Mouse (Mus musculus): ENCODE results near the gene Ubash3b.

Ubash3b gene

DNA sequence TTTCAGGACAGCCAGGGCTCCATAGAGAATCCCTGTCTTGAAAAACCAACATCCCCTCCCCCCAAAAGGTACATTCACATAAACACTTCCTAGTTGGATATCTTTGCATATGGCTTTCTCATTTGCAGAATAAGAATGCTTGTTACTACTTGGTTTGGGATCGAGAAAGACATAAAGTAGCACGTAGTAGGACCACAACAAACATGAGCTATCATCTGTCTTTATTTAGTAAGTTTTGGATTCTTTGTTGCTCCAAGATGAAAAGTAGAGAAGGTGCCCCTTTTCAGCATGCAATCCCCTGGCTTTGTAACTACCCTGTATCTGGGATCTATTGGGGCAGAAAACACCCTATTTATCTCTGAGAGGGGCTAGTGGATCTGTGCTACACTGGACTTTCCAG is 25.2 kb downstream of the Ubash3b start:
- DNase-seq (ENCODE audit: low spot score): no peak

DNA sequence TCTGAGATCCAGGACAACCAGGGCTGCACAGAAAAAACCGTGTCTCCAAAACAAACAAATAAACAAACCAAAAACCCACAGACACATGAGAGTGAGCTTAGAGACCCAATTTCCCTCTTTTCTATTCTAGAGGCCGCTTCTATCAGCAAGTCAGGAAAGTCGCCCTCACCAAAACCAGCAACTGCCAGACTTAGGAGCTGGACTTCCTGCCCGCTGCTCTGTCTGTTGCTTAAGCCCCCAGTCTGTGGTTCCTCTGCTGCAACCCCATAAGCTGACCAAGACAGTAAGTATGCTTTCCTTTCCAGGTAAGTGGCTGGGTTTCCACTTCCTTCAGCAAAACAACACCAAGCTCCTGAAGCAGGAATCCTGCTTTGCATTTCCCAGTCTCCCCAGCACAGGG is 26.6 kb downstream of the Ubash3b start:
- DNase-seq (ENCODE audit: low spot score): no peak

DNA sequence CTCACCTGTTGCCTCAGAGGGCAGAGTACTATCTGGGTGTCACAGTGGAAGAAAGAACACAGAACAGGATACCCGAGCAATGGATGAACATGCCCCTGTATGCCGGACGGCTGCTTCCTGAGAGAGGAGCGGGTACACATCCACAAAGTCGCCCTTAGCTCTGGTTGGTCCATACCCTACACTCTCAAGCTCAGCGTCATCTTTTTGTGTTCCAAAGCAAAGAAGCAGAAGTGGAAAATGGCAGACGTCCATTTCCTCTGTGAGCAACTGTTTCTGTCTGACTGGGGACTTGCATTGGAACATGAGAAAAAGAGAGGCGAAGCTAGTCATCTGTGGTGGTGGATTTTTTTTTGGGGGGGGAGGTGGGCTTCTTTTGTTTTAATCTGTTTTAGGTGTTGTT is 30.9 kb downstream of the Ubash3b start:
- no peak for DNase-seq (ENCODE audit: low spot score)

DNA sequence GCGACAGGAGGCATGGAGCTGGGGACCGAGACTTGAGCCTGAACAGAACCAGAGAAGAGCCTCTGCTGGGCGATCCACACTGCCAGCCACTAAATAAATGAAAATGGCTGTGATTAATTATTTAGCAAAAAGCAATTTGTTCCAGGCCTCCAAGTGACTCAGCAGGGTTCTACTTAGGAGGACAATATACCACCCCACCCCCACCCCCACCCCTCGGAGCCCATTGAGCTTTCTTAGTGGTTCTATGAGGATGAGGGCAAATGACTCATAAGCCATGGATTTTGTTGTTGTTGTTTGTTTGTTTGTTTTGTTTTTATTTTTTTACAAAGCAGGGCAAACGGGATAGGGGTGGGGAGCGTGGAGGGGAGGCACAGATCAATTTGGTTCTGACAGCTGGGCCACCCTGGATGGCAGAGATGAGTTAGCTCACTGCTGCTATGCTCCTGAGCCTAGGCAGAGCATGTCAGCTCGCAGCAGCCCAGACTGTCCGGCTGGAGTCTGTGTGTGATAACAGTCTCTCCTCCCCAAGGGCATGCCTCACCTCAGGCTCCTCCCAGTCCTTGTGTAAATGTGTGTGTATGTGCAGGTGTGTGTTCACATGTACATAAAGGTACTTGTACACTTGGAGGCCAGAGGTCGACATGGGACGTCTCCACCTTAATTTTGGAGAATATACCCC is 31.6 kb downstream of the Ubash3b start:
- no peak for DNase-seq (ENCODE audit: low spot score)

DNA sequence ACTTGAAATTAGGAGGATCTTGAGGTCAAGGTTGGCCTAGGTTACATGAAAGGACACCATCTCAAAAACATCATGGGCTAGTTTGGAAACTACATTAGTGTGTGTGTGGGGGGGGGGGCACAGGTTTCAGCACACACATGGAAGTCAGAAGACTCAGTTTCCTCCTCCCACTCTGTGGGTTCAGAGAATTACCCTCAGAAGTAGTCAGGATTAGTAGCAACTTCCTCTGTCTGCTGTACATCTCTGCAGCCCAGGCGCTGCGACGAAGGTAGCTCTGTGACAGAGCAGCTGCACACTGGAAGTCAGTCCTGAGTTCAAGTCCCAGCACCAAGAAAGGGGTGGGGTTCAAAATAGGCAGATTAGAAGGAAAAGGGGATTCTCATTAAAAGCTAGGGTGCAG is 32.2 kb downstream of the Ubash3b start:
- DNase-seq (ENCODE audit: low spot score): no peak

DNA sequence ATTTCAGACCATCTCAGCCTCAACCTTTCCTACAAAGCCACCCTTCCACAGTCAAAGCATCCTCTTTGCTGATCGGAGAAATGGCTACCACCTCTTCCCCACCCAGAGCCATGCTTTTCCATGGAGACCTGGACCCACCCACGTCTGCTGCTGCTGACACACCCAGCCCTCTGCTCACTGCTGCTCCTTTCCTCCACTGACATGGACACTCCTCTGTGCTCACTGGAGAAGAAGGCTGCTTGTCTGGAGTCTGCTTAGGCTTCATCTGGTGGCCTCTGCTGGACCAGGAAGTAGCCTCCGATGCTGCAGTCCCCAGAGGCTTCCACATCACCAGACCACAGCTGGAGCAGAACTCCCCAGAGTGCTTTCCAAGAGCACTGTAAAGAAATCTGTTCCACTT is 34.8 kb downstream of the Ubash3b start:
- DNase-seq (ENCODE audit: low spot score): no peak

DNA sequence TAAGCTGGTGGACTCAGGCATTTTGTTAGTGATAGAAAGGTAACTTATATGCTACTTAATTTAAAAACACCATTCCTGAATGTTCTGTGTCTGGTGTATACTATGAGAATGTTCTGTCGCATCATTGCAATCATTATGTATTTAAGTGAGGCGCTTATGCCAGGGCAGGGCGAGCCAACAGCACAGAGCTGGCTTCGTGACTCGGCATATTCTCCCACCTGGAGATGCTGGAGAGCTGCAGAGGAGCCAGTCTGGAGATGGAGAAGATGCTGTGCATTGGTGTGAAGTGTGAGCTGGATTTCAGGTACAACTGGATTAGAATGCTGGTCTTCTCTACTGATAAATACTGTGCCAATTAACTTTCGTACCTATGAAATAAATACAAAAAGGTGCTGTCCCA is 37.2 kb downstream of the Ubash3b start:
- DNase-seq (ENCODE audit: low spot score): no peak

DNA sequence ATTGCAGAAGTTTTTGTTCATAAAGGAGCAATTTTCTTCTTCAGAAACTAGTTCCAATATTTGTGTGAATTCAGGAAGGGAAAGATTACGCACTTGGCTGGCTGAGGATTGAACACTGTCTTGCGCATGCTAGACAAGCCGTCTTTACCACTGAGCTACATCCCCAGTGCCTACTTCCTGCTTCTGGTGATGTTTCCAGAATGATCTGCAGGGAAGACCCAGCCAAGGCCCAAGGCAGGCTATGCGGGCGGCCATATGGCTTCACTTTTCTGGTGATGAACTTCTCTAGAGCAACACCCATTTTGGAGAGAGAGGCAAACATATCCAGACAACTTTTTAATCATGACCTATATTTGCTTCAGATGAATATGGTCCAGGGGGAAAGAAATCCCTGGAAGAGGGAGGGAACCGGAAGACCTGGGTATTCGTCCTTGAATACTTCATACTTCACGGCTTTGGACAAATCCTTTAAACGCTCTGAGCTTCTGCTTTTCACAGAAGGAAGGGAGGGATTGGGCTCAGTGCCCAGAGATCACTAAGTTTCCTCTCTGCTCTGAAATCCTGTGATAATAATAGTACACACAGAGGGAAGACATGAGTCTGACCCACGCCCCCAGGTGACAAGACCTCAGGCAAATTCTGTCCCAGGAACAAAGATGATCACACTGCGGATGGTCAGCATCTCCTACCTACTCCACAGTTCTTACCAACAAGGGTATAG is 38.9 kb downstream of the Ubash3b start:
- DNase-seq (ENCODE audit: low spot score): peak; percentile 60

DNA sequence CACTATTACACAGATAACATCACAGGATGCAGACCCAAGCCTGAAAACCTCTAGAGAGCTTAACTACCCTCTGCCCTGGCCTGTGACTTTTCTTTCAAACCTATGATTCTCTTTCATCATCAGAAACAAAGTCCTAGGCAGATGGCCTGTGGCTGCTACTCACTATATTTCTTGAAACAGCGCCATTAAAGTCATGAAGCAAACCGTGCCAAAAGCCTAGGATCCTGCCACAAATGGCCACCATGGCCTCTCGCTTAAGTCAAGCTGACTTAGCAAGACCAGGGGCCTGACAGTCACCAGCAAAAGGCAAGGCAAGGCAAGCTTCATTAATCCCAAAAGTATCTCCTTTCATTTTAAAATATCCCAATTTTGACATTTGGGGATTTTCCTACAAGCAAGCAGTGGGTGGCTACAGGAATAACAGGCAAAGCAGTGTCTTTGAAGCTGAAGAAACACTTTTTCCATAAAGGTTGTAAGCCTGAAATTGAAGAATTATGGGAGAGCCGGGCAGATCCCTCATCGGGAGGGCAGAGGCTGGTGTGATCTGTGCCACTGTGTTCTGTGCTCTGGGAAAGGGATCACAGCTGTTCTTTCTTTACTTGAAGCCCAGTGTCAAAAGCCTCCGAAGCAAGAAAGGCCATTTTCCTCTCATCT is 39.7 kb downstream of the Ubash3b start:
- no peak for DNase-seq (ENCODE audit: low spot score)

DNA sequence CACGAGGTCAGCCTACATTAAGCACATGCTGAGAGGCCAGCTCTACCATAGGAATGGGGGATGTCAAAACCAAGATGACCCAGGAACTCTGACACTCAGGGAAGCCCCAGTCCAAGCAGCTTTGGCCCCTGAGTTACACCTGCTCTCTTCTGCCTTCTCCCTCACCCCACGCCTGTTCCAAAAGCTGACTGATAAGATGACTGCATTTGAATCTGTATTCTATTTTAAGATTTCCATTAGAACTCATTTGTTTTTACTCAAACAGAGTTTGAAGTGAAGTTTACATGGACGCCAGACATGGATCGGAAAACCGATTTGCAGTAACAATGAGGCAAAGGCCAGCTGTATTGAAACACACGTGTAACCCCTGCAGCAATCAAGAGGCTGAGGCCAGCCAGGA is 41.5 kb downstream of the Ubash3b start:
- DNase-seq (ENCODE audit: low spot score): no peak

DNA sequence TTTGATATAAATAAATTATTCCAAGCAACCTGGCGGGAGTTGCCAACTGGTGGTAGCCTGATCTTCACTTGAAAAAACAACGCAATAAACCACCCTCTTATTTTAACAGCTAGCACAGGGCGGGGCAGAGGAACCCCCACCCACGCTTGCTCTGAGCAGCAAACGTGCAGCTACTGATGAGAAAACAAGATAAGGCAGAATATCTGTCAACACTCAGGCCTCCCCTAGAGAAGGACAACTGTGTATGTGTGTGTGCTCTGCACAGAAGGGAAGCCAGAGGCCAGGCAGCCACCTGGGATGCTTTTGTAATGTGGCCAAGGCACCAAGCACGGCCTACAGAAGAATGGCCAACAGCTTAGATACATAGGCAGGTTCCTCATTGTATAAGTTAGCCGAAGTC is 43.4 kb downstream of the Ubash3b start:
- DNase-seq (ENCODE audit: low spot score): no peak

DNA sequence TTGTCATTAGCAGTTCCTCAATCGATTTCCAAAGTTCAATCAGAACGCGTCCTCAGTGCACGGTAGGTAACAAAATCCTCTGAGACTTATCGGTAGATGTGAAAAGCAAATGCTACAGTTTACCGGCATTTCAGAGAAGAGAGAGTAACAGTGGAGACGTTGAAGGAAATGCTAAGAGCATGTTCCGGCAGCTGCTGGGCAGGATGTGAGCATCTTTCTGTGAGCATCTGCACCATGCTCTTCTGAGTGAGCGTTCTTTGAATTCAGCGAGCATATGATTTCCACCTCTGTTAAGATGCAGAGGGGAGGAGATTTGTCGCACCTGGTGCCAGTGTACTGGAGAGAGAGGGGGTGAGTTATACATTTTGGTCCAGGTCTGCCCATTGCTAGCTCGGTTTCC is 45.4 kb downstream of the Ubash3b start:
- DNase-seq (ENCODE audit: low spot score): no peak

DNA sequence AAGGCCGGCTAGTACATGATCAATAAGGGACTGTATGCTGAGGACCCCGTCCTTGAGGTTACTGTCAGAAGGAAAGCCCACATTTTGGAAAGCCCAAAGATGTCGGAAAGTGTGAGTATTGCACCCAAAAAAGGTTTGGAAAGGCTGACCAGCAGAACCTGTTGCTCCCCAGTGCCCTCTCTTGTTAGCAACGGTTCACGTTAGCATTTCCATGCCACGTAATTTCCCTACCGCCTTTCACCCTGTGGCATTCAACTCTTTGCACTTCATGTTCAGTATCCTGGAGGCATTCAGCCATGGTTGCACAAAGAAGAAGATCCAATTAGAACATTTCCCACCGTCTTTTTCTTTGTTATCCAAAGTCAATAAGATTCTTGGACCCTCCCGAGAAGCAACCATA is 47.1 kb downstream of the Ubash3b start:
- DNase-seq (ENCODE audit: low spot score): no peak

DNA sequence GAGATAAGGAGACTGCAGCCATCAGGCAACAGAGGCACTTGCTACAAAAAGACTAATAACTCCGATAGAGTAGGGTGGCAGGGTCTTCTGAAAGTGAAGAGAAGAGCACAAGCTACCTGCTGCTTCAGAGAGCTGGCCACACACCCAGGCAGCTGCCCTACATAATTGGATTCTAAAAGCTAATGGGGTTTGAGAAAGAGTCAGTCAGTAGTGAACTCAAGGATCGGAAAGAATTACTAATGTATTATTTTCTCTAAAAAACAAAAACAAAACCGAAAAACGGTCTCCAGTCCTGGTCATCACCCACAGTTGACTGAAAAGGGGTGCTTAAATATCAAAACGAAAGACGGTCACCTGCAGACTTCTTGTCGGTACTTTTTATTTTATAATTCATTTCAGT is 51.7 kb downstream of the Ubash3b start:
- no peak for DNase-seq (ENCODE audit: low spot score)

DNA sequence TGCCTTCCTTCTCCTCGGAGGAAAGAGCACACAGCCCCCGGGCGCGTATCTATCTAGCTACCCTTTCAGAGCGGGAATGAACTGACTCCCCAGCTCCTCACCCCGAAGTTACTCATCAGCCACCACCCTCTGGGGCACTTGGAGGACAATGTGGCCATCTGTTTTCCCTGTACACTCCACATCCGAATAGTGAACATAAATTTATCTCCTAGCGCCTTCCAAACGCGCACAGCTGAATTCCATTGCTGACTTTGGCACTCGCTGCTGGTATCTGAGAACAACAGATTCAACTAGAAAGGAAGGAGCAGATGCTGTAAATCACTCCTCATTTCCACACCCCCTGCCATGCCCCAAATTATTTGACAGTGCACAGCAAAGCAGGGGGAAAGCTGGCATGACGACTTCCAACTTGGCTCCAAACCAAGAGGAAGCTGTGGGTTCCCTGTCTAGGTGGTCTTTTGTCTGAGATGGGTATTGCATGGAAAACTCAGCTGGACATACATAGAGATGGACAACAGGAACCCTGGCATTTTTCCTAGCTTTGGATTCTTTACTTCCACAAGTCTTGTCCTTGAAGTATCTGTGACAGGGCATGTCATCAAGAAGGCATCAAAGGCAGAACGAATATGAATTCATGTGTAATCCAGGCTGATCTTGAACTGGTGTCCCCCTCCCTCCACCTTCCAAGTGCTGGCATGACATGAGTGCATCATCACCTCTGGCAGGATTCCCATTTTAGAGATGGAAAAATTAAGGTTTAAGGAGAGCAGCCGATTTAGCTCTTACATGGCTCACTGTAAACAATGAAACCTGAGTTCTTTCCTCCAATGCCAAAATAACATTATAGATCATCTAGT is 52.9 kb downstream of the Ubash3b start:
- DNase-seq (ENCODE audit: low spot score): no peak

DNA sequence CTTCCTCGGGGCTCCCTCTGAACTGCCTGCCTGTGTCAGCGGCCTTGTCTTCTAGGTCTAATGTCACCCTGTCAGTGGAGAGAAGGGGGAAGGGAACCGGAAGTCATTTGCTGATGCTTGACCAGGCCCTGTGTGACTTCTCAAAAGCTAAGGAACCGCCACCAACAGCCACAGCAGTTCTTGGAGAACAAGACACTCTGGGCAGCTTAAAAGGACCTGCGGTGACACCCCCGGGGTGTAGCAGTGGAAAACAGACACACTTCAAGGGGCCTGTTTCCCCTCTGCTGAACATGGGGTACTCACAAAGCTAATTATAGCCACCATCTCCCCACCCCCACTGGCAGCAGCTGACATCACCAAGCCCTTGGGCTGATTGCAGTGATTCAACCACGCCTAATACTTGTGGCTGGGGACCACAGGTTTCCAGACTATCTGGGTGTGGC is 56.3 kb downstream of the Ubash3b start:
- no peak for DNase-seq (ENCODE audit: low spot score)

DNA sequence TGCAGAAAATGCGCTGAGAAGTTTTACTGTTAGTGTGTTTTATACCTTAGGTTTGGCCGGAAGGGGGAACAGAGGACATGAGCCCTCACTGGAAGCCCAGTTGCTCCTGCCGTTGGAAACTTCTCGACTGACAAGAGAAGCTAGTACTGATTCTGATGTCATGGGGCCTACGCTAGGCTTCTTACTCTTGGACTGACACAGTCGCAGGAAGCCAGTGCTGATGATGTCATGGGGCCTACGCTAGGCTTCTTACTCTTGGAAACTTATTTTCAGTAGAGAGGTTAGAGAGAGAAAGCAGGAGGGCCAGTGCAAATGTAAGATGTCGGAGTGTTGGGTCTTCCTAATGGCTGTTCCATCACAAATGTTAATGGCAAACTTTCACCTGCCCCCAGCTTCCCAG is 57.8 kb downstream of the Ubash3b start:
- no peak for DNase-seq (ENCODE audit: low spot score)

DNA sequence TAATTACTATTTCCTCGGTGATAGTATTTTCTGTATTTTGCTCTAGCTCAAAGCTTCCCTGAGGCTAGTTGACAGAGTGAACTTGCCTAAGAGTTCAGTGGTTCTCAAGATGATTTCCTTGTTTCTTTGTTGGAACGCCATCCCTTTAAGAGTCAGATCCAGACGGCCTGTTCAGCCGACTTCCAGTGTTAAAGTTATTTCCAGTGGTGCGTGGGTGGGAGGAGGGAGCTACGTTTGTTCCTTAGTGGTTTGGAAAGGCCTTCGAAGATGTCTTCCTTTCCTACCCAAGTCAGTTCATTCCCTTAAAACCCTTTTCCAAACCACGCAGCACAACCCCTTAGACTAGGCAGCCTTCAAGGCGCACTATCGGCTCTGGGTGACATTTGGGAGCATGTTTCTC is 58.9 kb downstream of the Ubash3b start:
- no peak for DNase-seq (ENCODE audit: low spot score)

DNA sequence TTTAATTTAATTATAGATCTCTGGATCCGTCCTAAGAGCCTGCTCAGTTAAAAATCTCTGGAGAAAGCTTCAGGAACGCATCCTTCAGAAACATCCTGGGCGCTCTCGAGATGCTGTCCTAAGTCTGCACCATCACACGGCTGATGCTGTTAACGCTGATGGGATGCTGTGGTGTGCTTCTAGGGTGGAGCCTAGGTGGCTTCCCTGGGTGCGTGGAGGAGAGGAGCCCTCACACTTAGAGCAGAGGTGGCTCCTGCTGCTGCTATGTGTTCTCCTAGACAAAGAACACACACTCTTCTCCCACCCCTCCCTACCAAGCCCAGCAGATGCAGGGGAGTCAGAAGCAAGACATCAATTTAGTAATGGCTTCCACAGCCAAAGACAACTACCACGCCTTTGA is 61.6 kb downstream of the Ubash3b start:
- no peak for DNase-seq (ENCODE audit: low spot score)

DNA sequence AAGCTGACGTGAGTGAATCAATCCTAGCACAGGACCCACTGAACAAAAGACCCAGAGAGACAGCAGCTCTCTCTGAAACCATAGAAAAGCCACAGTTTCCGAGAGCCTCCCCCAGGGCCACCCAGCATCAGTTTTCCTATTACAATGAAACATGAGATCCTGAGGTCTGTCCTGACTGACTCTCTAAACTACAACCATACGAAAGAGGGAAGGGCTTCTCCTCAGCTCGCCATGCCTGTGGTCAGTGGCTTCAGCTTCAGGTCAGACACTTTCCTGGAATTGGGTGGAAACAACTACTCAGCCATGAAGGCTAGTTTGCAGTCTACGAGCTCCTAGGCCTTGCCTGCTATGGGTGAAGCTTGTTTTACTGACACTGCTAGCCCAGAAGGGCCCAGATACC is 62.4 kb downstream of the Ubash3b start:
- no peak for DNase-seq (ENCODE audit: low spot score)

DNA sequence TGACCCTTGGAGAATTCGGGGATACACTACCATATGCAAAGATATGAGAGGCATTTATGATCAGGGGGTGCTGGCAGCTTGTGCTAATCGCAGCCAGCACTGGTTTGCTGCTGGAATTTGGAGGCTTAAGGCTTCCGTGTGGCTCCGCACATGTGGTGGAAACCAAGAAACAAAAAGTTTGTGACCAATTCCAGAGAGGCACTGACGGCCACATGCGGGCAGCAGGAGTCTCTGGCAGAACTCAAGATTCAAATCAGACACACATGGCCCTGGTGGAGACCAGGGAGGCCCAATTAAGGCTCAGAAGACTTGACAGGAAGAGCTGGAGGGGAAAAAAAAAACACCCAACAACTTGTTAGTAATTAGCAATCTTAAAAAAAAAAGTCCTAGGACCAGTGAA is 63.4 kb downstream of the Ubash3b start:
- DNase-seq (ENCODE audit: low spot score): no peak

DNA sequence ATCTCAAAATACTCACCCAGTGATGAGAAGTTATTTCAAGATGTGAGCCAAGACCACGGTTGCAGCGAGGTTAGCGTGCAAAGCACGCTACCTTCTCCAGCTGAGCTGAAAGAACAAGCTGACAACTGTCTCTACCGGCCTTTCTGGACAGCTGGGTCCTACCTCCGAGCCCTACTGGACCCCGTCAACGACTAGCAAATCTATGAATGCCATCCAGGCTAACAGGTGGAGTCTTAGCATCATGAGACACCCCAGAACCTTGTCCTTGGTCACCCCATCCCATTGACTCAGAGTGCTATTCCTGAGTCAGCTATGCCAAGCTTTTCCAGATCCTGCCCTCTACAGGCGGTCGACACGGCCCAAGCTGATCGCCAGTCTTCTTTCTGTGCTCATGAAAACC is 69.5 kb downstream of the Ubash3b start:
- no peak for DNase-seq (ENCODE audit: low spot score)

DNA sequence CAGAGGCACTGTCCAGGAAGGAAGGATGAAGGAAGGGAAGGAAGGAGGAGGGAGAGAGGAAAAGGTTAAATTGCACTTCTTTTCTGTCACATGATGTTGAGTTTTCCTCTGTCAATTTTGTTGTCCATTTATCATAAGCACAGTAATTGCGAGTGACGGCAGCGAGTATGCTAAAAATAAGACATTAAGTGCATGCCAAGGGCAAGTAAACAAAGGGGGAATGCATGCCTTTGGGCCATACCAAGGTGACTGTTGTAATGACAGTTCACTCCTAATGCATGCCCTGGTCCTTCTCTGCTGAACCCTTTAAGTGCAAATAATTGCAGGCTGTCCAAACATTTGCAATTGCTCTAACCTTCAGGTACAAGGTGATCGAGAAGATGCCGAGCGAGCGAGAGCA is 70.3 kb downstream of the Ubash3b start:
- DNase-seq (ENCODE audit: low spot score): no peak

Measured in testis, postnatal 10 days (tissue).